Mouse (Mus musculus) B cell, adult (primary cell): ENCODE data around the gene Limk1. TPM values are rescaled to one million over a fixed set of nuclear protein-coding genes. Genes with fewer than 3 reads are reported as not detected.

ENCODE experiments used
- total RNA-seq: library from RNA; stranded (reverse); gene quantifications from 4 replicates; pipeline ENCODE4 v1.2.4, GENCODE M21; 2023; ENCODE audit not compliant: inconsistent age

The Limk1 gene
- 13.5 to 18.0 TPM (median 16.9 TPM) in 4 replicates for total RNA-seq

GRCm38 (mm10) chr5:134688086-134688717 is at the start of gene Limk1:
Gene Limk1 (minus strand): TSS chr5:134688598.

GRCm38 (mm10) chr5:134639269-134639682 is 49.1 kb downstream of the Limk1 start, which contains the start of gene Eif4h:
Gene Eif4h (minus strand): TSS chr5:134639490.

DNA sequence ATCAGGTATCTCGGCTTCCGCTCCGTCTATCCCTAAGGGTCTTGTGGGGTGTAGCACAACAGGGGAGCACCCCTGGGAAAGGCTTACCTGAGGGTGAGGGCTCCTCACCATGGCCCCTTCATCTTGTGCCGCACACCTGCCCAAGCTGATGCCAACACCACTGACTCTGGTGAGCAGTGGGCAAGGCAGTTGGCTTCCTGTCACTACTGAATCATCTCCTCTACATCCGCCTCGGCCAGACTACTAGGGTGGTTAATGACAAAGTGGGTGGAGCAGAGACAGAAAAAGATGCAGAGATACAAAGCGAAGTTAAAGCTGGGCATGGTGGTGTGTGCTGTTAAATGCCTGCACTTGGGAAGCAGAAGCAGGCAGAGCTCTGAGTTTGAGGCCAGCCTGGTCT is 73.6 kb downstream of the Limk1 start, which contains the start of gene Lat2:
Gene Lat2 (minus strand): TSS at position 224 of the 400 bp plus-strand sequence.

Other genes starting within 250 kb of the Limk1 start
- gene Gtf2ird1, start 231.9 kb downstream of the Limk1 start, total RNA-seq = 1.7 to 3.7 TPM (median 1.9 TPM) in 4 replicates
- gene Clip2, start 136.2 kb downstream of the Limk1 start, total RNA-seq = 5.7 to 6.5 TPM (median 6.3 TPM) in 4 replicates
- gene Syna, start 128.4 kb downstream of the Limk1 start, total RNA-seq = 0.26 to 0.51 TPM (median 0.42 TPM) in 3 of 4 replicates, not detected in the other
- 121 to 140 TPM (median 131 TPM) in 4 replicates for gene Rfc2, start 107.2 kb downstream of the Limk1 start, total RNA-seq
- 240 to 285 TPM (median 252 TPM) in 4 replicates for gene Lat2, start 73.6 kb downstream of the Limk1 start, total RNA-seq
- 267 to 276 TPM (median 274 TPM) in 4 replicates for gene Eif4h, start 49.1 kb downstream of the Limk1 start, total RNA-seq
- not detected in 4 replicates for gene Eln, start 58.7 kb upstream of the Limk1 start, total RNA-seq
- gene Tmem270, start 218.1 kb upstream of the Limk1 start, total RNA-seq = not detected in 4 replicates
- gene Cldn13, start 226.9 kb upstream of the Limk1 start, total RNA-seq = not detected in 4 replicates
- gene Mettl27, start 243.8 kb upstream of the Limk1 start, total RNA-seq = 2.3 to 3.3 TPM (median 3.0 TPM) in 4 replicates